Mouse (Mus musculus) midbrain, embryonic 10.5 days (tissue): ENCODE measurements at regions not wholly inside any gene's neighbourhood (a gene's known extent, or its start where the extent isn't known, plus 50 kb on each side); places are given as distances from the start of the nearest gene placed in this dataset.

Source experiments
- DNase-seq: peaks from one replicate; pipeline ENCODE4 v3.0.0-alpha.2; 2017; ENCODE audit warnings: low spot score
- H3K27ac ChIP-seq: fragments of 300-500 bp; sonication (generic); replicated peaks from 2 replicates; pipeline ENCODE4 v1.5.1; 2016; ENCODE audit warnings: mild to moderate bottlenecking
- H3K27me3 ChIP-seq: fragments of 300-500 bp; sonication (generic); 2 replicates; pipeline ENCODE4 v1.6.1; 2016; ENCODE audit warnings: low read depth, mild to moderate bottlenecking; ENCODE audit not compliant: poor library complexity, severe bottlenecking
- H3K36me3 ChIP-seq: fragments of 300-500 bp; sonication (generic); 2 replicates; pipeline ENCODE4 v1.6.1; 2016; ENCODE audit warnings: mild to moderate bottlenecking, moderate library complexity
- H3K4me1 ChIP-seq: fragments of 300-500 bp; sonication (generic); 2 replicates; pipeline ENCODE4 v1.6.1; 2016
- H3K4me3 ChIP-seq: fragments of 300-500 bp; sonication (generic); 2 replicates; pipeline ENCODE4 v1.5.1; 2016; ENCODE audit warnings: mild to moderate bottlenecking, moderate library complexity
- H3K9me3 ChIP-seq: fragments of 300-500 bp; sonication (generic); replicated peaks from 2 replicates; pipeline ENCODE4 v1.6.1; 2016; ENCODE audit warnings: mild to moderate bottlenecking
- WGBS: fragments of 180-500 bp; shearing (Covaris S2); methylation state at CpG from one replicate; pipeline ENCODE4 v1.1.7; 2016; 5-methylcytosine and 5-hydroxymethylcytosine counted together

GRCm38 (mm10) chr15:96836670-96837069, 137.1 kb upstream of the Slc38a2 start:
- WGBS, result 96% methylated on average over 3 of the region's 3 CpGs
- Histone ChIP-seq H3K36me3 (no peaks in the 10 kb centered on the region), H3K27ac (no peak overlapping the region), H3K4me1 (no peaks in the 10 kb centered on the region), H3K9me3 (no peaks in the 10 kb centered on the region), H3K4me3 (no peak overlapping the region), H3K27me3 (no peaks in the 10 kb centered on the region)
- DNase-seq, result no peak

DNA sequence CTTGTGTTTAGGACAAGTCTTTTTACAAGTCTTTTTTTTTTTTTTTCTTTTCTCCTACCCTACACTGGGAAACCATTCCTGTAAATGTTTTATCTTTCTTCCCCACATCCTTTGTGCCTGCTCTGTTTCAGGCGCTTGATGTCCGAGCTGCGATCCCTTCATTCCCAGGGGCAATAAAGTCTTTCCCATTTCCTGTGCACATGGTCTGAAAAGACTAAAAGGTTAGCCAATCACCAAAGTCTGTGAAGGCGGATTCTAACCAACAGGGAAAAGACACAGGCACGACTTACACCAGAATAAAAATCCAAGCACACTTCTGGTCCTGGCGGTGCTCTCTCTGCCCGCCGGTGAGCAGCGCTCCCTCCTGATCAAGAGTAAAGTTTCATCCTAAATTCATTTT, 135.3 kb upstream of the Slc38a2 start:
- Histone ChIP-seq H3K4me3 (no peak overlapping the region), H3K9me3 (no peaks in the 10 kb centered on the region), H3K4me1 (no peaks in the 10 kb centered on the region), H3K27me3 (no peaks in the 10 kb centered on the region), H3K36me3 (no peaks in the 10 kb centered on the region), H3K27ac (no peak overlapping the region)
- DNase-seq, result no peak
- 89% methylated on average over 9 of the region's 9 CpGs for WGBS

GRCm38 (mm10) chr15:96834162-96834843, 134.8 kb upstream of the Slc38a2 start:
- WGBS, result 88% methylated on average over 10 of the region's 10 CpGs

GRCm38 (mm10) chr15:96832389-96832788, 132.9 kb upstream of the Slc38a2 start:
- Histone ChIP-seq H3K27me3 (no peaks in the 10 kb centered on the region), H3K9me3 (no peaks in the 10 kb centered on the region), H3K4me3 (no peak overlapping the region), H3K27ac (no peak overlapping the region), H3K36me3 (no peaks in the 10 kb centered on the region), H3K4me1 (no peaks in the 10 kb centered on the region)
- no peak for DNase-seq
- 82% methylated on average over 10 of the region's 10 CpGs for WGBS

More at GRCm38 (mm10) chr15:96834162-96834843, 134.8 kb upstream of the Slc38a2 start:
- H3K36me3 ChIP-seq, result no peaks in the 10 kb centered on the region
- no peak overlapping the region for H3K27ac ChIP-seq
- H3K4me3 ChIP-seq, result no peak overlapping the region
- DNase-seq, result no peak
- no peaks in the 10 kb centered on the region for H3K9me3 ChIP-seq
- no peaks in the 10 kb centered on the region for H3K4me1 ChIP-seq
- no peaks in the 10 kb centered on the region for H3K27me3 ChIP-seq

DNA sequence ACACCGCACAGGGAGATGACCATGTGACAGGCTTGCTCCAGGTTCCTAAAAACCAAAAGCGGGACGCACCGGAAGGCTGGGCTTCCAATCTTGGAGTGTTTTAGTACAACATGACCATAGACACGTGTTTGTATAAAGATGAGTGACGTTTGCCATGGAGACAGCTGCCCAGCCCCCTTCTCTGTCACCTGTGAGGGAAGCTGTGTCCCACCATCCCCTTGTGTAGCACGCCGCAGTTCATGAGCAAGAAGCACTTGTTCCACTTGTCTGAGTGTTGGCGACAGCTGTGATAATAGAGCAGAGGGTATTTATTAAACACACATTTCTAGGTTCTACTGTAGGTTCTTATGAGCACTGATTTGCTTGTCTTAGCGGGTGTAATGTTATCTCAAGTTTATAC, 131.7 kb upstream of the Slc38a2 start:
- Histone ChIP-seq H3K4me1 (no peaks in the 10 kb centered on the region), H3K27ac (no peak overlapping the region), H3K9me3 (no peaks in the 10 kb centered on the region), H3K36me3 (no peaks in the 10 kb centered on the region), H3K27me3 (no peaks in the 10 kb centered on the region), H3K4me3 (no peak overlapping the region)
- no peak for DNase-seq
- WGBS, result 91% methylated on average over 10 of the region's 10 CpGs

- no peak for DNase-seq
- Histone ChIP-seq H3K36me3 (no peaks in the 10 kb centered on the region), H3K27ac (no peak overlapping the region), H3K9me3 (no peaks in the 10 kb centered on the region), H3K4me3 (no peak overlapping the region), H3K27me3 (no peaks in the 10 kb centered on the region), H3K4me1 (no peaks in the 10 kb centered on the region)
- 96% methylated on average over 11 of the region's 11 CpGs for WGBS
Observed at GRCm38 (mm10) chr15:96830578-96830977, 131.0 kb upstream of the Slc38a2 start.

- WGBS, result 90% methylated on average over 12 of the region's 12 CpGs
- no peaks in the 10 kb centered on the region for H3K4me1 ChIP-seq
Observed at GRCm38 (mm10) chr15:96829941-96830340, 130.4 kb upstream of the Slc38a2 start.

GRCm38 (mm10) chr15:96828681-96829080, 129.2 kb upstream of the Slc38a2 start:
- H3K4me1 ChIP-seq, result no peaks in the 10 kb centered on the region
- WGBS, result 86% methylated on average over 8 of the region's 8 CpGs
- DNase-seq, result no peak
- H3K27ac ChIP-seq, result no peak overlapping the region
- no peaks in the 10 kb centered on the region for H3K36me3 ChIP-seq
- no peaks in the 10 kb centered on the region for H3K9me3 ChIP-seq
- no peak overlapping the region for H3K4me3 ChIP-seq
- H3K27me3 ChIP-seq, result no peaks in the 10 kb centered on the region

More at GRCm38 (mm10) chr15:96829941-96830340, 130.4 kb upstream of the Slc38a2 start:
- Histone ChIP-seq H3K36me3 (no peaks in the 10 kb centered on the region), H3K4me3 (no peak overlapping the region), H3K27me3 (no peaks in the 10 kb centered on the region), H3K9me3 (no peaks in the 10 kb centered on the region), H3K27ac (no peak overlapping the region)
- no peak for DNase-seq

GRCm38 (mm10) chr15:96827931-96828330, 128.4 kb upstream of the Slc38a2 start:
- DNase-seq, result no peak
- Histone ChIP-seq H3K4me3 (no peak overlapping the region), H3K36me3 (no peaks in the 10 kb centered on the region), H3K27me3 (no peaks in the 10 kb centered on the region), H3K27ac (no peak overlapping the region), H3K4me1 (no peaks in the 10 kb centered on the region), H3K9me3 (no peaks in the 10 kb centered on the region)
- 87% methylated on average over 8 of the region's 8 CpGs for WGBS

DNA sequence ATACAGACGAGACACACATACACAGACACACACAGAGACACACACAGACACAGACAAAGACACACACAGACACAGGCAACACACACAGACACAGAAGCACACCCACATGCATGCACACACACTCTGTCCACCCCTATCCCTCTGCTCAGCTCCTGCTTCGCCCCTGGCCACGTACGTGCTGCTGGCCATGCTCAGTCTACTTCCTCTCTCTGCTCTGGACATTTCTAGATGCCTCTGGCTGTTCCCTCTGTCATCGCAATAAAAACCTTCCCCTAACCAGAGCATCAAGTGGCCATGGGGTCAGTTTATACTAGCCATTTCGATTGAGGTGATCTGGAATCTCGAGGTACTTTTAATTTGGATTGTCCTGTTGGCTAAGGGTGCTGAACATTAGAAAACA, 118.9 kb upstream of the Slc38a2 start:
- Histone ChIP-seq H3K9me3 (peaks cover 5% of the 10 kb centered on the region; the same call in 1 of the 2 replicates), H3K4me1 (no peaks in the 10 kb centered on the region)
- 85% methylated on average over 7 of the region's 7 CpGs for WGBS

GRCm38 (mm10) chr15:96817626-96818025, 118.1 kb upstream of the Slc38a2 start:
- no peak for DNase-seq
- 92% methylated on average over 5 of the region's 5 CpGs for WGBS
- Histone ChIP-seq H3K4me3 (no peak overlapping the region), H3K27ac (no peak overlapping the region), H3K36me3 (no peaks in the 10 kb centered on the region), H3K4me1 (no peaks in the 10 kb centered on the region), H3K27me3 (no peaks in the 10 kb centered on the region), H3K9me3 (peaks cover 10% of the 10 kb centered on the region)

More for the DNA sequence above, 118.9 kb upstream of the Slc38a2 start:
- Histone ChIP-seq H3K36me3 (no peaks in the 10 kb centered on the region), H3K27me3 (no peaks in the 10 kb centered on the region), H3K4me3 (no peak overlapping the region), H3K27ac (no peak overlapping the region)
- no peak for DNase-seq

- WGBS, result 88% methylated on average over 5 of the region's 5 CpGs
- Histone ChIP-seq H3K27ac (no peak overlapping the region), H3K27me3 (no peaks in the 10 kb centered on the region), H3K9me3 (peaks cover 15% of the 10 kb centered on the region), H3K36me3 (no peaks in the 10 kb centered on the region), H3K4me1 (no peaks in the 10 kb centered on the region), H3K4me3 (no peak overlapping the region)
- no peak for DNase-seq
Observed at GRCm38 (mm10) chr15:96816997-96817570, 117.6 kb upstream of the Slc38a2 start.

GRCm38 (mm10) chr15:96813472-96813871, 113.9 kb upstream of the Slc38a2 start:
- Histone ChIP-seq H3K27me3 (no peaks in the 10 kb centered on the region), H3K4me1 (no peaks in the 10 kb centered on the region), H3K4me3 (no peak overlapping the region), H3K36me3 (no peaks in the 10 kb centered on the region), H3K27ac (no peak overlapping the region), H3K9me3 (peaks cover 21% of the 10 kb centered on the region)
- DNase-seq, result no peak
- 74% methylated on average over 2 of the region's 2 CpGs for WGBS
